Mouse (Mus musculus): ENCODE measurements around the gene Rab32.
"Not testable (repeated sequence)": the region's sequence is repeated elsewhere in the genome, so short reads cannot be mapped to it uniquely, and the experiment has no call there.

Rab32 gene

DNA sequence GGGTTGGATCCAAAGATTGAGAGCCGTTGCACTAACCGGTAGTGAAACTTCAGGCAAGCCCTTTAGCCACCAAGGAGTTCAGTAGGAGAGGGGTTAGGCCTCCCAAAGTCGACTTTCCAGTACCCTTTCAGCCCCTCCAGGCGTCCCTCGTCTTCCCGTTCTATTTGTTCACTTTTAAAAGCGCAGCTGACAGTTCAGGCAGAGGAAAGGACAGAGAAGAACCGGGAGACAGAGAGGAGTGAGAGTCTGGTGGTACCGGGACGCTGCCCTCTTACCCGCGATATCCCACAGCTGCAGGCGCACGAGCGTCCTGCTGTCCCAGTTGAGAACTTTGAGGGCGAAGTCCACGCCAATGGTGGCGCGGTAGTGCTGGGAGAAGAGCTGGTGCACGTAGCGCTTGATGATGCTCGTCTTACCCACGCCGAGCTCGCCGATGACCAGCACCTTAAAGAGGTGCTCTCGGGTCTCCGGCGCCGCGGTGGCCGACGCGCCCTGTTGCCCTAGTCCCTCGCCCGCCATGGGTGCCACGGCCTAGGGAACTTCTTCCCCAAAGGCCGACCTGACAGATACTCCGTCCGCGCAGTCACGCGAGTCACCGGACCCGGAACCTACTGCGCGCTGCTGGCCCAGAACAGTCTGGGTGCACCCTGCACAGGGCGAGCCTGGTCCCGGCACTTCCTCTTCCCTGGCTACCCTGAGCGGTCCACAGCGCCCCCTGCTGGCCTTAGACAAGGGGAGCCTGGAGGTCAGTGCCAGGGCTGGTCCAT, at the start of gene Rab32:
Rab32 (minus strand) TSS at position 696 of the 767 bp plus-strand sequence.
- peak; percentile 96 for DNase-seq

DNA sequence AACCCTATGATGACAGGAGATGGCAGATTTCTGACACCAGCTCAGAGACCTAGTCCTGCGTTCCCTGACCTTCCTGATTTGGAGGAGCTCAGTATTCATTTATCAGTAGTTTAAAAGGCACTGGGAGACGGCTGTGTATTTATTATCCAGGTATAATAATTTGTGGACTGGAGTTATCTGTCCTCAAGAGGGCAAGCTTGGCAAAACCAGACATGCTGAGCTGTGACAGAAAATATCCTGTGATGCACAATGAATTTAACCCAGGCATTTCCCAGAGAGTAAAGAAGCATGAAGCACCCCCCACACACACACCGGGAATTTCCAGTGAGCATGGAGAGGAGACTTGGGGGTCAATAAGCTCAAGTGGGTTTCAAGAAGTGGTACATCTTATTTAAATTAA, 42.7 kb upstream of the Rab32 start:
- no peak for DNase-seq

DNA sequence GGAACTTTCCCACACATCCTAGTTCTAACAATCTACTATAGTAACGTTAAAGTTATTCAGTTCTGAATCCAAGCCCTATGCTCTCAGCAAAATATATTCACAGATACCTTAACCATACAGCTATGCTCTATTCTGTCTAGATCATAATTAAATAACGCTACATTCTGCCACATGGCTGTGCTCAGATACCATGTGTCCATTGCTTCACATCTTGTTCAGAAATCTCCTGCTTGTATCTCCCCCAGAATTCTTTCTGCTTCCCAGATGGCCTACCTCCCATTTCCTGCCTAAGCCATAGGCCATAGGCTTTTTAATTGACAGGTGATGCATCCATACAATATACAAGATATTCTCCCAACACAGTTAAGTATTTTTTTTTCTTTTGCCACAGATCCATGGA, 39.4 kb upstream of the Rab32 start:
- DNase-seq = not testable (repeated sequence)

DNA sequence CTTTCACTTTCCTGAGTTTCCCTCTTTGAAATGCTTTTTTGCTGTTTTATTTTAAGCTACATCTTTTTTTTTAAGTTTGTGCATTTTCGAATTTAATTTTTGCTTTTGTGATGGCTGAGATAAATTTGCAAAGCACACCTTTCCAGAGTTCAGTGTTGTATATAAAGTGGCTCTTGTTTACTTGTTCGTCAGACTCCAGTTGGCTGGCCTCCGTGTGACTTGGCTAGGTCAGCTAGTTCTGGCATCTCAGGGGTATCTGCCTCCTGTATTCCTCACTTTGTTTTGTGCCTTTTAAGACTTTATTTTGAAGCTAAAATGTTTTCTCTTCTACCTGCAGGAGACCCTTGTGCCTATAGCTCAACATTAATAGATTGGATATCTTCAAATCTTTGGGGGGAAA, 22.7 kb upstream of the Rab32 start:
- DNase-seq = no peak

DNA sequence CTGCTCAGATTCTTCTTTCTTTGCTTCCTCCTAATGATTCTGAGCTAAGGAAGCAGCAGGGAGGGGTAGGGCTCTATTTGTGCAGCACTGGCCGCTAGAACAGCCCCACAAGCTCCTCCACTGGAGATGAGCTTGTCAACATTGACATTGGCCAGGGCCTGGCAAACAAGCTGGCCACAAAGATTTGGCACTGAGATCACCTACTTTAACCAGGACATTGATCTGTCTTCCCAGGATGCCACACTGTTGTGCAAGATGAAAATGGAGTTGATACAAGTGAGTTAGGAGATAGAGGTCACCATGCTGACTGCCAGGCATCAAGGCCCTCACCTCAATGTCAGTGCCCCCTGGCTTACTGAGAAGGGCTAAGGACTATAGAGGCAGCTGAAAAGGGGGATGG, 21.8 kb upstream of the Rab32 start:
- DNase-seq = no peak

DNA sequence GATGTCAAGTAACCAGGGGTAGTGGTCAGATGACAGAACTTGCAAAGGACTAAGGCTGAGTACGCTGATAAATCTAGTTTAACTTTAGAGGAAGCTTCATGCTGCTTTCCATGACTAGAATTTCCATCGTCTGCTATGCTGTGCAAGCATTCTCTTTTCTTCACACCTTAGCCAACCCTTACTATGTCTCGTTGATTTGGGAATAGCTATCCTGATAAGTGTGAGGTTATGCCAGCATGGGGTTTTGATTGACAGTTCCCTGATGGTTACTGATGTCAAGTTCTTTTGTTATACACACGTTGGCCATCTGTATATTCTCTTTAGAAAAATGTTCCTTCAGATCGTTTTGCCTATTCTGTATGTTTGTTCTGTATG, 259 bp upstream of the Rab32 start:
- DNase-seq = no peak

DNA sequence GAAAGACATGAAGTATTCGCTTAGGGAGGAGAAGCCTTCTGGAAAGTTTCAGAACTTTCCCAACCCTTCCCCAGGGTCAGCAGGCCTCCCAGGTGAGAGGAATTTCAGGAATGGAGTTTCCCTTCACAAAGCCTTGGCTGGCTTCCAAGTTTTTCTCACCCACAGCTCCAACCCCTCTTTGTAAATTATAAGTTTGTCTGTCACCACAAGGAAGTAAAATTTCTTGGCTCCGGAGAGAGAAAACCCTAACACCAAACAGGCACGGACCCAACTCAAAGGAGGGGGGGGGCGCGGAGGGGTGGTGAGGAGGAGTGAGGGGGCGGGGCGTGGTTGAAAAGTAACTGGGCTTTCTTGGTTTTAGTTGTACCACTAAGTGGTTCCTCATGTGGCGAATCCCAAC, 980 bp downstream of the Rab32 start:
- peak; percentile 80 for DNase-seq

DNA sequence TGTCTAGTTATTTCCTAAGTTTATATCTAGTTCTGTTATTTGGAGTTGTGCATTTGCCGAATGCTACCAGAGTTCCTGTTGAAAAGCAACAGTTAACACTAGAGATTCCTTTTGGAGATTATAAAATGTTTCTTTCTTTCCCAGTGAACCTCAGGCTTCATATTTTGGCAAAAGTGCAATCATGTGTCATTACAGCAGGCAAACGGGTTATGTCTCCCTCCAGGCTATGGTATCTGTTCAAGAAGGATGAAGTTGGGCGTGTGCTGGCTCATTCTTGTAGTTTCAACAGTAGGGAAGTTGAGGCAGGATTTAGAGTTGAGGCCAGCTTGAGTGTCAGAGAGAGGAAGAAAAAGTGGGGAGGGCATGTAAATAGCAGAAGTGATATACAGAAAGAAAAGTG, 2.4 kb downstream of the Rab32 start:
- no peak for DNase-seq

DNA sequence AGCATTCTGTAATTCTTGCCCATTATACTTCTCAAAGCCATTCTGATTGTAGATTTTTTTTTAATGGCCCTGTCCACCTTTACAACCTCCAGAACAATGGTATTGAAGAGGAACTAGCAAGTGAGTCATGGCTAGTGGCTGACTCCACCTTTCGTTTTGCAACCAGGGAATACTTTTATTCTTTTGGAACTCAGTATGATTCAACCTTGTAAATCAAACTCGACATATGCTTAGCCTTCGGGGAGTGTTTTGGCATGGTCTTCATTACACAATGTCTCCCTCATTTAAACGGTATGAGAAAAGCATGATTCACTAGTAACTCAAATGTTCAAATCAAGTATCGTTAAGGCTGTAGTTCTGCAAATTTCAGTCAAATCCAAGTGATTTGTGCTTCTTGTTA, 2.8 kb downstream of the Rab32 start:
- no peak for DNase-seq

DNA sequence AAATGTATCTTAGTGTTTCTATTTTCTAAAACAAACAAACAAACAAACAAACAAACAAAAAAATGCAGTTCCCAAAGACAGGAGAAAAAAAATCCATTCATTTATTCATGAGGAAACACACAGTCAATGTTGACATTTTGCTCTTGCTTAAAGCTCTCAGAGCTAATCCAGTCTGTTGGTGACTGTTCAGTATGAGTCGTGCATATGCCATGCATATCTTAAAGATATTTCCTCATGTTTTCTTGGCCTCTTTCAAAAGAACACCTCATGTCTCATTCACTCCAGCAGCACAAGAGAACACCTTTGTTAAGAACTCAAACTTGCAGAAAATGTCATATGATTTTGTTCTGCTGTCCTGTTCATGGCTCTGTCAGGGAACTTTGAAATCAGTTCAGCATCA, 7.9 kb downstream of the Rab32 start:
- DNase-seq = no peak

DNA sequence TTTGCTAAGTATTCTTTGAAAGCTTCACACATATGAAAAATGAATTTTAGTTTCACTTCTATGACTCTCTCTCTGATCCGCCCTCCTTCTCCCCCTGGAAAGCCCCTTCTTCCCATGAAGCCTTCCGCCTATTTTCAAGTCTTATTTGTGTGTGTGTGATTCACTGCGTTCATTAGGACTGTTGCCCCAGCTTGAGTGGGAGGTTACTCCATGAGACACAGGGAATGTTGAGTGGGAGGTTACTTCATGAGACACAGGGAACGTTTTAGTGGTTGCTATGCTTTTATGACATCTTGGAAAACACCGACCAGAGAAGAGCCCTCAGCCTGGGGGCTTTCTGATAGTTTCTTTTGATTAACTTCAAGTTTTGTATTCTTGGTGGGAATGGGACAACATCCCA, 11.4 kb downstream of the Rab32 start:
- no peak for DNase-seq

DNA sequence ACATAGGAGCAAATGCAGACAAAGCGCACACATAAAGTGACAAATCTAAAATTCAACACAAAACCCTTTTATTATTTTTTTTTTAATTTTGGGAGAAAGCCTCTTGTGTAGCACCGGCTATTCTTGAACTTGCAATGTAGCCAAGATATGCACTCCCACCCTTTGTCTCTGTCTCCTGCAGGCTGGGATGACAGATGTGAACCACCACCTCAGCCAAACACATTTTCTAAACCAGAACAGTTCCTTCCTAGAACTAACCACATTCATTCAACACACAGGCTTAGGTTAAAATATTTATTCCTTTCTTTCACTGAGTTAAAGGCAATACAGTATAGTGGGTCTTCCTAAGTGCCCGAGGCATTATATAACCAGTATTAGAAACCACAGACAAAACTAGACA, 13.1 kb downstream of the Rab32 start:
- DNase-seq = no peak
